Mouse (Mus musculus) embryonic fibroblast, embryonic 13.5 days (primary cell): ENCODE results near the gene Olfr545.

ENCODE experiments used
- CTCF ChIP-seq: IDR thresholded peaks from 2 replicates; pipeline ENCODE4 v1.5.1; 2011; ENCODE audit warnings: mild to moderate bottlenecking, control low read depth, low read length, moderate library complexity, borderline replicate concordance; ENCODE audit not compliant: insufficient read depth
- POLR2A ChIP-seq: IDR thresholded peaks from 2 replicates; pipeline ENCODE4 v1.6.1; 2011; ENCODE audit warnings: low read depth, mild to moderate bottlenecking, control low read depth, low read length, moderate library complexity

DNA sequence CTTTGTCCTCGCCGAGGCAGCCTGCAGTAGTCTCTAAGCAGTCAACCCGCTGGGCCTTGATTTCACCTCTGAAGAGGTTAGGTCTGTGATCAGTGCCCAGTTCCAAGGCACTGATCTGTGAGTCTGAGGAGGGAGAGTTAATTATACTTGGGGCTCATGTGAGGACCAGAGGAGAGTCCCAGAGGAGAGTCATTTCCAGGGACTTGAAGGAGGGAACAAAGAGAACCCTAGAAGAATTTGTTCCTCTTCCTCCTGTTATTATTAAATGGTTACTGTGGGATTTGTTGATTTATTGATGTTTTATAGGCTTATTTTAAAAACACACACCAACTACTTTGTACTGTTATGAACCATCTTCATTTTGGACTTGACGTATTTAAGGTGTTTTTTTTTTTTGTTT is 17.8 kb downstream of the Olfr545 start, which contains the start of gene Olfr543:
- TF ChIP-seq CTCF = no peak
- TF ChIP-seq POLR2A = no peak
